Mouse (Mus musculus) megakaryocyte, embryonic 14.5 days (primary cell): ENCODE measurements around the gene Ranbp9.

Source experiments
- FLI1 ChIP-seq: IDR thresholded peaks from 2 replicates; pipeline ENCODE4 v1.6.1; 2012; ENCODE audit warnings: low read length, inconsistent platforms, mixed read lengths
- GATA1 ChIP-seq: IDR thresholded peaks from 3 replicates; pipeline ENCODE4 v1.6.1; 2012; ENCODE audit warnings: mixed read lengths, low read length, inconsistent platforms, borderline replicate concordance

GRCm38 (mm10) chr13:43497769-43498168 lies 16.7 kb upstream of the Ranbp9 start:
- no peak for TF ChIP-seq GATA1
- no peak for TF ChIP-seq FLI1
